Mouse (Mus musculus) limb, embryonic 12.5 days (tissue): ENCODE measurements around the gene Larp4b. TPM values are rescaled to one million over a fixed set of nuclear protein-coding genes. Genes with fewer than 3 reads are reported as not detected.
A peak's percentile ranks its signal among the peaks of the same experiment; 100 is the strongest.
"Not testable (repeated sequence)": the region's sequence is repeated elsewhere in the genome, so short reads cannot be mapped to it uniquely, and the experiment has no call there.

Experiments
- ATAC-seq: fragments of 200-750 bp; cut with Nextera tagmentation; 2 replicates; pipeline ENCODE4 v1.8.0; 2017; ENCODE audit warnings: low read depth, moderate TSS enrichment; ENCODE audit not compliant: insufficient number of reproducible peaks, insufficient read depth, low FRiP score, low TSS enrichment
- H3K27ac ChIP-seq: fragments of 300-500 bp; sonication (generic); 2 replicates; pipeline ENCODE4 v1.5.1; 2016; ENCODE audit warnings: mild to moderate bottlenecking, moderate library complexity
- H3K27me3 ChIP-seq: fragments of 300-500 bp; sonication (generic); 2 replicates; pipeline ENCODE4 v1.6.1; 2016; ENCODE audit warnings: mild to moderate bottlenecking, moderate library complexity
- H3K36me3 ChIP-seq: fragments of 300-500 bp; sonication (generic); 2 replicates; pipeline ENCODE4 v1.6.1; 2016; ENCODE audit warnings: mild to moderate bottlenecking, moderate library complexity
- H3K4me1 ChIP-seq: fragments of 300-500 bp; sonication (generic); replicated peaks from 2 replicates; pipeline ENCODE4 v1.6.1; 2016
- H3K4me2 ChIP-seq: fragments of 300-500 bp; sonication (generic); 2 replicates; pipeline ENCODE4 v1.6.1; 2016; ENCODE audit warnings: mild to moderate bottlenecking, moderate library complexity
- H3K4me3 ChIP-seq: fragments of 300-500 bp; sonication (generic); replicated peaks from 2 replicates; pipeline ENCODE4 v1.5.1; 2016; ENCODE audit warnings: mild to moderate bottlenecking
- H3K9ac ChIP-seq: fragments of 300-500 bp; sonication (generic); replicated peaks from 2 replicates; pipeline ENCODE4 v1.6.1; 2016; ENCODE audit warnings: mild to moderate bottlenecking, moderate library complexity
- H3K9me3 ChIP-seq: fragments of 300-500 bp; sonication (generic); 2 replicates; pipeline ENCODE4 v1.6.1; 2016; ENCODE audit warnings: mild to moderate bottlenecking, moderate library complexity
- WGBS: fragments of 180-500 bp; shearing (Covaris S2); methylation state at CpG from one replicate; pipeline ENCODE4 v1.1.7; 2016; 5-methylcytosine and 5-hydroxymethylcytosine counted together
- polyA plus RNA-seq: library from polyadenylated mRNA; unstranded; fragments of >200 nt; fragmentation: Nextera tagmentation; extraction: Ambion mirVana; gene quantifications from 2 replicates; pipeline ENCODE4 v1.2.1, GENCODE M21; 2016

Gene Larp4b
- 32.2 and 35.0 TPM in 2 replicates for polyA plus RNA-seq

GRCm38 (mm10) chr13:9093316-9094155, at the start of gene Larp4b:
TSS of gene Larp4b (plus strand) at chr13:9093881.
- H3K9ac ChIP-seq, result peak within 1 kb of the TSS; percentile 95
- no peaks in the 10 kb centered on the region for H3K27me3 ChIP-seq
- peak within 1 kb of the TSS; percentile 100 for H3K4me3 ChIP-seq
- H3K9me3 ChIP-seq, result no peaks in the 10 kb centered on the region
- no peaks in the 10 kb centered on the region for H3K36me3 ChIP-seq
- H3K27ac ChIP-seq, result peak within 1 kb of the TSS; percentile 95
- peak within 1 kb of the TSS; percentile 88 for H3K4me2 ChIP-seq
- peaks cover 6% of the 10 kb centered on the region for H3K4me1 ChIP-seq
- 1% methylated on average over 87 of the region's 92 CpGs for WGBS
- ATAC-seq, result peak; percentile 100

GRCm38 (mm10) chr13:9044731-9045130, 49.0 kb upstream of the Larp4b start:
- H3K27ac ChIP-seq, result no peak overlapping the region
- no peak for ATAC-seq
- 0 out of 2 replicates have a peak, but pooled peaks cover 5% of the 10 kb centered on the region for H3K9me3 ChIP-seq
- H3K36me3 ChIP-seq, result no peaks in the 10 kb centered on the region
- no peak overlapping the region for H3K9ac ChIP-seq
- WGBS, result 95% methylated on average over 1 of the region's 1 CpGs
- no peaks in the 10 kb centered on the region for H3K4me1 ChIP-seq
- H3K4me3 ChIP-seq, result no peak overlapping the region
- no peak overlapping the region for H3K4me2 ChIP-seq
- H3K27me3 ChIP-seq, result no peaks in the 10 kb centered on the region

GRCm38 (mm10) chr13:9052049-9052691, 41.5 kb upstream of the Larp4b start:
- not testable (repeated sequence) for H3K4me1 ChIP-seq, H3K27ac ChIP-seq, H3K27me3 ChIP-seq, ATAC-seq, H3K36me3 ChIP-seq, H3K9me3 ChIP-seq, H3K4me2 ChIP-seq, H3K4me3 ChIP-seq, H3K9ac ChIP-seq
- 56% methylated on average over 10 of the region's 10 CpGs for WGBS

- Histone ChIP-seq H3K4me2 (no peak overlapping the region), H3K4me1 (no peaks in the 10 kb centered on the region), H3K4me3 (no peak overlapping the region), H3K36me3 (no peaks in the 10 kb centered on the region), H3K27ac (no peak overlapping the region), H3K27me3 (no peaks in the 10 kb centered on the region), H3K9me3 (no peaks in the 10 kb centered on the region), H3K9ac (no peak overlapping the region)
- 56% methylated on average over 1 of the region's 1 CpGs for WGBS
- ATAC-seq, result no peak
Measured at GRCm38 (mm10) chr13:9057277-9057676, 36.4 kb upstream of the Larp4b start.

- 90% methylated on average over 4 of the region's 4 CpGs for WGBS
- Histone ChIP-seq H3K4me1 (no peaks in the 10 kb centered on the region), H3K27ac (no peak overlapping the region), H3K36me3 (no peaks in the 10 kb centered on the region), H3K9ac (no peak overlapping the region), H3K9me3 (no peaks in the 10 kb centered on the region), H3K4me3 (no peak overlapping the region), H3K4me2 (no peak overlapping the region), H3K27me3 (no peaks in the 10 kb centered on the region)
- no peak for ATAC-seq
Measured at GRCm38 (mm10) chr13:9058706-9059105, 35.0 kb upstream of the Larp4b start.

- no peaks in the 10 kb centered on the region for H3K27me3 ChIP-seq
- H3K27ac ChIP-seq, result no peak overlapping the region
- WGBS, result 83% methylated on average over 4 of the region's 4 CpGs
- no peaks in the 10 kb centered on the region for H3K9me3 ChIP-seq
- H3K4me2 ChIP-seq, result no peak overlapping the region
- ATAC-seq, result no peak
- H3K4me1 ChIP-seq, result no peaks in the 10 kb centered on the region
- no peaks in the 10 kb centered on the region for H3K36me3 ChIP-seq
- H3K4me3 ChIP-seq, result no peak overlapping the region
- no peak overlapping the region for H3K9ac ChIP-seq
Measured at GRCm38 (mm10) chr13:9061394-9061793, 32.3 kb upstream of the Larp4b start.

GRCm38 (mm10) chr13:9064196-9064595, 29.5 kb upstream of the Larp4b start:
- 73% methylated on average over 2 of the region's 2 CpGs for WGBS
- Histone ChIP-seq H3K27me3 (no peaks in the 10 kb centered on the region), H3K4me1 (no peaks in the 10 kb centered on the region), H3K27ac (no peak overlapping the region), H3K4me2 (no peak overlapping the region), H3K9ac (no peak overlapping the region), H3K9me3 (no peaks in the 10 kb centered on the region), H3K4me3 (no peak overlapping the region), H3K36me3 (no peaks in the 10 kb centered on the region)
- no peak for ATAC-seq

GRCm38 (mm10) chr13:9066107-9066506, 27.6 kb upstream of the Larp4b start:
- H3K4me3 ChIP-seq, result no peak overlapping the region
- H3K9me3 ChIP-seq, result no peaks in the 10 kb centered on the region
- no peak overlapping the region for H3K9ac ChIP-seq
- WGBS, result 68% methylated on average over 5 of the region's 5 CpGs
- no peak overlapping the region for H3K27ac ChIP-seq
- ATAC-seq, result no peak
- no peak overlapping the region for H3K4me2 ChIP-seq
- H3K4me1 ChIP-seq, result no peaks in the 10 kb centered on the region
- H3K36me3 ChIP-seq, result no peaks in the 10 kb centered on the region
- no peaks in the 10 kb centered on the region for H3K27me3 ChIP-seq

- Histone ChIP-seq H3K4me3 (no peak overlapping the region), H3K36me3 (no peaks in the 10 kb centered on the region), H3K4me2 (no peak overlapping the region), H3K9me3 (no peaks in the 10 kb centered on the region), H3K4me1 (no peaks in the 10 kb centered on the region), H3K27ac (no peak overlapping the region), H3K27me3 (no peaks in the 10 kb centered on the region), H3K9ac (no peak overlapping the region)
- no peak for ATAC-seq
- 76% methylated on average over 7 of the region's 9 CpGs for WGBS
Measured at GRCm38 (mm10) chr13:9071008-9071407, 22.7 kb upstream of the Larp4b start.

GRCm38 (mm10) chr13:9073818-9074217, 19.9 kb upstream of the Larp4b start:
- H3K4me2 ChIP-seq, result no peak overlapping the region
- 64% methylated on average over 4 of the region's 4 CpGs for WGBS
- no peaks in the 10 kb centered on the region for H3K4me1 ChIP-seq
- no peaks in the 10 kb centered on the region for H3K36me3 ChIP-seq
- no peak for ATAC-seq
- H3K27me3 ChIP-seq, result no peaks in the 10 kb centered on the region
- no peaks in the 10 kb centered on the region for H3K9me3 ChIP-seq
- H3K4me3 ChIP-seq, result no peak overlapping the region
- H3K9ac ChIP-seq, result no peak overlapping the region
- H3K27ac ChIP-seq, result no peak overlapping the region

GRCm38 (mm10) chr13:9075825-9076592, 17.7 kb upstream of the Larp4b start:
- 80% methylated on average over 7 of the region's 7 CpGs for WGBS
- no peak overlapping the region for H3K27ac ChIP-seq
- H3K4me3 ChIP-seq, result no peak overlapping the region
- no peaks in the 10 kb centered on the region for H3K27me3 ChIP-seq
- H3K4me2 ChIP-seq, result no peak overlapping the region
- ATAC-seq, result no peak
- H3K36me3 ChIP-seq, result no peaks in the 10 kb centered on the region
- no peaks in the 10 kb centered on the region for H3K9me3 ChIP-seq
- no peaks in the 10 kb centered on the region for H3K4me1 ChIP-seq
- no peak overlapping the region for H3K9ac ChIP-seq
